Mouse (Mus musculus) granulocyte monocyte progenitor cell, adult 5-6 weeks (primary cell): ENCODE measurements around the gene Ddx31. TPM values are rescaled to one million over a fixed set of nuclear protein-coding genes. Genes with fewer than 3 reads are reported as not detected.

Source experiments
- ATAC-seq: replicated peaks from 2 replicates; pipeline ENCODE4 v1.8.0; 2016; ENCODE audit warnings: mild to moderate bottlenecking, moderate TSS enrichment, inconsistent platforms; ENCODE audit not compliant: poor library complexity, severe bottlenecking
- total RNA-seq, 2 experiments: library from RNA; stranded (forward) in 1 of 2; stranded (reverse) in 1 of 2; fragments of 200-712, 200-1000 nt in 1 of 2; fragments of >200 nt in 1 of 2; fragmentation: Nextera tagmentation in 1 of 2; gene quantifications; 2 replicates each; pipeline ENCODE4 v1.2.3; 2014 to 2017

The Ddx31 gene
- total RNA-seq, 2 experiments from 2014 or later = 6.5 to 14.5 TPM

DNA sequence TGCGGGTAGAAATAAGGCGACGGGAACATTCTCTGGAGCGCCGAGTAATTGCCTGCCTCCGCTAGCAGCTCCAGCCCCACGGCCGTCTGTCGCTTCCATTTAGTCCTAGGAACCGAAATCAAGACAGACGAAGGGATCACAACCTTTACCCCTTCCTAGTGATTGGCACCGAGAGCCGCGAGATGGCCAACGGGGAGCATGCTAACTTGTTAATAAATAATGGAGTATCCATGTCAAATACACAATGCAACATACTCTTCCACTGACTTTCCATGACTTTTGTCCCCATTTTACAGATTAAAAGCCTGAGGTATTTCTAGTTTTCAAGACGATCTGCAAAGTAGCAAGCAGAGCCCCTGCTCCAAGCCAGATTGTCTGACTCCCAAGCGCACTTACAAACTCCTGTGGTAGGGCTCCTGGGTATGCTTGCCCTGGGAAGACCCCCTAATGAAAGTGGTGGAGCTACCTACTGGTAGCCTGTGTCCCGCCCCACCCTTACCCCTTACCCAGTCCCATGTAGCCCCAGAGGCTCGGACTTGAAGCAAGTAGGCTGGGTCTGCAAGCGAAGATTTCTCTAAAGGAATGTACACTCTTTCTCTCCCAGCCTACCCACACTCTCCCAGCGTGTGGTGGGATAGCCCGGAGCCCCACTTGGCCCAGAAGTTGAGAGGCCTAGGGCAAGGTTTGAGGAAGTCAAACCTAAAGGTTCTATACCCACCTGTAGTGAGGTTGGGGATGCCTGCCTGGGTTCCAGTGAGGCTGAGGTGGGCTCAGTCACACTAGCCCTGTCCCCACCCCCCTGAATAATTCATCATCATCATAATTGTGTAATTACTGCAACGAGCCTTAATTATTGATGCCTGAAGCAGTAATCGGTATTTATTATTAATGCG lies 69.9 kb downstream of the Ddx31 start:
- ATAC-seq = no peak

DNA sequence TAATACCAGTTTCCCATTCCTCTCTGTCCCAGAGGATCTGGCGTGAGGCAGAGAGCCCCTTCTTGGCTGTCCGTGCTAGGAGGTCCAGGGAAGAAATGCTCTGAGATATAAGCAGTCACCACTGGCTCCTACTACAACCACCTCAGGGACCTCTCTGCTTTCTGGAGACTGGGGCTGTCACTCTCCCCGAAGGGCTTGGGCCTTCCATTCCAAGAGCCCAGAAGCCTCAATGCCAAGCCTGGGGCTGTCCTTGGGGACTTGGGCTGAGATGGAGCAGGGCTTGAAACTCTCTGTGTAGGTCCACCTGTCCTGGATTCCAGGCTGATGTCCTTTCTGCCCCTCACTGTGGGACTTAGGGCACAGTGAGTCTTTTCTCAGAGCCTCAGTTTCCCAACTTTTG lies 70.7 kb downstream of the Ddx31 start:
- no peak for ATAC-seq

DNA sequence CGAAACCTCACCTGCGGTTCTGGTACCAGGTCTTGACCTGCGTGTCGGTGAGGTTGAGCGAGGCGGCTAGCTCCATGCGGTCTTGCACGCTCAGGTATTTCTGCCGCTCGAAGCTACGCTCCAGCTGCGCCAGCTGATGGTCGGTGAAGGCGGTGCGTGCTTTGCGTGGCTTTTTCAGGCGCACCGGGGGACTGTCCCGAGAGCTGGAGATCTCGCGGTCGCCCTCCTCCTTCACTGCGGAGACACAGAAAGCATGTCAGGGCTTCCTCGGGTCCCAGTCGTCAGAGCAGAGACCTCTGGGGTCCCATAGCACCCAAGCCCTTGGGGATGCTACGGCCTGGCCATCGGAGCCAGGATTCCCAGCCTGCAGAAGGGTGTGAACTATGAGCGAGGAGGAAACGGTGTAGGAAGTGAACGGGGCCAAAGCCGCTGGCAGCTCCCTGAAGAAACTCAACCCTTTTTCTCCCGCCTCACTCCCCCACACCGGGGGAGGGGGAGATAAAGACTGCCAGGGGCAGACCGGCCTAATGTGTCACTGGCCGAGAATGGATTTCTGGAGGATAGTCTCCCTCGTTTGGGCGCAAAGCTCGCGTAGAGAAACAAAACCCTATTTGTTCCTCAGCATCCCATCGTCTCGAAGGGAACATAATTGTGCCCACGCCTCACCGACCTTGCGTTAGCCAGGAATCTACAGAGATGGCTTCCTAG lies 71.3 kb downstream of the Ddx31 start:
- ATAC-seq = no peak

DNA sequence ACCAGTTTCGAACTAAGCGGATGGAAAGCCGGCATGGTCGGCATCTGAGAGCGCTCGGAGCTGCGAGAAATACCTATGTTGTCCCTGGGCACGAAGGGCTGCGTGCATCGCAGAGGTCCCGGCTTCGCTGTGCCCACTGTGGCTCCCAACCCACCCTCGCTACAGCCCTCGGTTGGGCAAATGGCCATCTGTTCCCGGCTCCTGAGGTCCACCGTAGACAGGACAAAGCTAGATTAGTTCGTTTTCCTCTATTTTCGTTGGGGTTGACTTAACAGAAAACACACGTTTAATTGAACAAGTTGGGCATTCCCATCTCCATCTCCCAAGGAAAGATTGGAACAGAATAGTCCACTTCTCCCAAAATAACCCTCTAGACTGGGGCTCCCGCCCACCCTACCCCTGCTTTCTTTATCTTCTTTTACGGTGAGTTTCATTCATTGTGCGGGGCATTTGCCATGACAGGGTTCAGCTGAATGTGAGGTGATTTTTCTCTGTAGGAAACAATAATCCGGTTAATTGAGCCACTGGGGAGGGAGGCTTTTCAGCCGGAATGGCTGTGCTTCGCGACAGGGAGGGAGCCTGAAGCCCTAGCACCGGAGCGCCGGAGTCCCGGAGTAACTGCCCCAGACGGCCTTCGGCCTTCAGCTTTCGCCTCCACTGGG lies 72.0 kb downstream of the Ddx31 start:
- ATAC-seq = no peak

DNA sequence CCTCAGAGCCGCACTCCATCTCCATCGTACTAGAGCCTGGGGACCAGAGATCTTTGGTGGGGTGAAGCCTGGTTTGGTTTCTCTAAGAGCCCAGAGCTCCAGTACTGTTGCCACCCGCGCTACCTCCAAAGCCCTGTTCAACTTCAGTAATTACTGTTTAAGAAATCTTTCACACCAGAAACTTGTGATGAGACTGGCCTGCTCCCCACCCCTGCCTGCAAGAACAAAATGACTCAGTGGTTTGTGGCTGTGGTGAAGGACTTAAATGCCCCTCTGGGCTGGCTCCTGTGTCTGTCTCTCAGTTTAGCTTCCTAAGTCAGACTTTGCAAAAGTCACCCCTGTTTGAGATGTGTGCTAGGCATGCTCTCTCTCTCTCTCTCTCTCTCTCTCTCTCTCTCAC lies 72.8 kb downstream of the Ddx31 start:
- ATAC-seq = no peak

DNA sequence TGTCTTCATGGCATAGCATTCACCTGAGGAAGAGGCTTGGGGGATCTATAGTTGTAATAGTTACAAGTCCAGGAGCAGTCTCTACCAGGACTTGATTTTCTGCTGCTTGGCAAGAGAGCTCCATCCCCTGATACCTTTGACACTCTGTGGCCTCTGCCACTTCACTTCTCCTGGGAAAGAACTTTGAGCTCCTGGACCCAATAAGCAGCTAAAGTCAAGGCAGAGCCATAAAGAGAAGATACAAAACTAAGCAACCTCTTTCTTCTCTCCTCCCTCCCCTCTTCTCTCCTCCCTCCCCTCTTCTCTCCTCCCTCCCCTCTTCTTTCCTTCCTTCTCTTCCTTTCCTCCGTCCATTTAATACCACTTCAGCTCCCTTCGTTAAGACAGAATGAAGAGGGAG lies 73.9 kb downstream of the Ddx31 start:
- ATAC-seq = no peak

DNA sequence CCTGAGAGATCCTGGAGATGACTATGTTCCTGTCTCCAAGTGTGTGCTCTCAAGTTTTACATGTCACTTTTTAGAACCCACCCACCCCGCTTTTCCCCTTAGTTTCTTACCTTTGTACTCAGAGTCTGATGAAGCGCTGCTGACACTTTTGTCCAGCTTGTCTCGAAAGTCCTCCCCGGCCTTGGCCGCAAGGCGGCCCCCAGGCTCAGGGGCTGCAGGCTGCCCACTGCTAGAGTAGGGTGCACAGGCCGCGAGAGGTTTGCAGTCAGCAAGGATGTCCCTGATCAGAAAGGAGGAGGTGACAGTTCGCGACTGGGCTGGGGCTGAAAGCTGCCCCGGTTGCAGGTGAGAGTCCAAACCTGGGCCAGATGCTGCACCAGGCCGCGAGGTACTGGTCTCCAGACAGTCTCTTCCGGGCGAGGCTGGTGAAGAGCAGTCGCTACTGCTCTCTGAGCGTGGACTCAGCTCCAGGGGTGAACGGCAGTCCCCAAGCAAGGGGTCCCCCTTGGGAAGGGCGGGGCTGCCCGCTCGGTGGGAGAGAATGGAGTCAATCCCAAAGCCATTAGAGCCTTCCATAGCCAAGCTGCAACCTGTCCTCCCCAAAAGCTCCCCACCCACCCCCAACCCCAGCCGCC lies 75.0 kb downstream of the Ddx31 start:
- no peak for ATAC-seq

DNA sequence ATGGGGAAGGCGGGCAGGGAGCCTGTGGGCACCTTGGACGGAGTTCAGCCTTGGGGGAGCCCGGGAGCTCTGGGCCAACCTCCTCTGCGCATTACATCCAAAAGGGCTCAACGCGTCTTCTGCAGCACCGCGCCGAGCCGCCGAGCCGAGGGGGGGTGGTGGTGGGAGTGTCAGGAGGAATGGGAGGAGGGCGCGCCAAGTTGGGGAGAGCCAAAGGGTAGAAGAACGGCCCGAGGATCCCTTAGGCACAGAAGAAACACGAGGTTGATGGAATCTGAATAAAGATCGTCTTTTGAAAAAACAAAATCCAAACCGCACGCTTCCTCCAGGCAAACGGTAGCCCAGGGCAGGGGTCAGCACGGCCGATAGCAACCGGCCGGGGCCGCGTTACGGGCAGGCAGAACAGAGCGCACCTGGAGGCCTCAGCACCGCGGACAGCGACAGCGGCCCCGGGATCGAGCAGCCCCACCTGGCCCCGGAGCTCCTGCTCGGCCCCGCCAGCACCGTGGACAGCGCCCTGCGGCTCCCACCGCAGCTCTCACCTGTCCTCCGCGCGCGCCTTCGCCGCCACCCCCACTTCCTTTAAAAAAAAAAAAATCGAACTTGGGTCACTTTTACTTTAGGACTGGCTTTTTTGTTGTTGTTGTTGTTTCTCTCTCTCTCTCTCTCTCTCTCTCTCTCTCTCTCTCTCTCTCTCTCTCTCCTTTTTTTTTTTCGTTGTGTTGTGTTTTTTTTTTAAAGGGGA lies 75.7 kb downstream of the Ddx31 start:
- peak; percentile 59 for ATAC-seq

DNA sequence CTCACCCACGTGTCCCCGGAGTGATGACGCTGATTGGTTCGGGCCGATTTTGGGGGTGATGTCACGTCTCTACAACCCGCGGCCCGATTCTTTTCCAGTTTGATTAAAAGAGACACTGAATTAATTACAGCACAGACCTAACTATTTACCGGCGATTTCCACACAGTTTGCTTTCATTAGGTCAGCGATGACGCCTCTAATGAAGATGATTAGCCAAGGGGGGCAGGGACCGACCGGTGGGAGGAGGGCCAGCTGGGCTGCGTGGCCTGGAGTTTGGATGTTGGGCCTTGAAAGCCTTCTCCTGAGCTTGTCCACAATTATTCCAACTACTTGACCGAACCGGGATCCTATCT lies 76.3 kb downstream of the Ddx31 start, which contains the start of gene Barhl1:
Gene Barhl1 (minus strand): TSS at position 156 of the 353 bp plus-strand sequence.
- no peak for ATAC-seq

DNA sequence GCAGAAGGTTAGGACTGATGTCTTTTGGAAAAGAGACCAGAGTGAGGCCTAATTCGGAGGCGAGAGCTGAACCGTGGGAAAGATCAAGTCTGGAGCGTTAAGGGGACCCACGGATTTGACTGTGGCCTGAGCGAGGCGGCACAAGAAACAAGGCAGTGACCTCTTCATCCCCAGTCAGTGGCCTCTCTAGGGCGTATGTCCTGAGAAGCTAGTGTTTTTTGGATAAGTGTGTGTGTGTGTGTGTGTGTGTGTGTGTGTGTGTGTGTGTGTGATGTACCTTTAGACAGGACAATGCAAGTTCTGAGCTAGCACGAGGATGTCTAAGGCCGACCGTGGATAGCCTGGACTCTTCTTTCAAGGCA lies 76.9 kb downstream of the Ddx31 start:
- no peak for ATAC-seq

DNA sequence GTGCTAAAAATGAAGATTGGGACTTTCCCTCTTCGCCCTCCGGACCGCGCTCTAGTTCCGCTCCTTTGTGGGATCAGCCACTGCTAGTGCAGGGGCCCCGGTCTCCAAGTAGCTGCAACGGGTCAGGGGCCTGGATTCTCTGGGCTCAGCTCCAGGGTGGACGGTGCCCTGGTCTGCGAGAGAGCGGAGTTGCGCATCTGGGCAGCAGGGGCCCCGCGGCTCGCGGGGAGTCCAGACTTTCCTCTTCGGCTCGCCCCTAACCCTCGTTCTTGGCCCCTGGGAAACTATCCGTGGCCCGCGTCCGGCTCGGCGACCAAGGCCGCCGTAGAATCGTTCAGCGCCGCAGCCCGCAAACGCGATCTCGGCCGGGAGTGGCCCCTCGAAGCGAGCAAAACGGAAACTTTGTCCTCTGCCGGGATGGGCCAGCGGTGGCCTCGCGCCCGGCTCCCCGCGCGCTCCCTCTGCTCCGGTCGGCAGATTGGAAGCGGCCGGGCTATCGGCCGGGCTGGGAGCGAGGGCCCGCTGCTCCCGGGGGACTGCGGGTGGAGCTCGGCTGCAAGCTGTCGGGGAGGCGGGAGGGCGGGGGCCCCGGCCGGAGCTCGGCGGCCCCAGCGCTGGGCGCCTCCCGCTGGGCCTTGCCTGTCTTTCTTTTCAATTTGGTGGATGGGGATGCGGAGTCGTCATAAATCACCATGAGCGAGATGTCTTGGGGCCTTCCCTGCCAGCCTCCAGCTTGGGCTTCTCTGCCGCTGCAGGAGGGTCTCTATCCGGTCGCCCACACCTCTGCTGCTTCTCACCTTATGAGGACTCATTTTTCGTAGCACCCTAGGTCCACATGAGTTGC lies 77.5 kb downstream of the Ddx31 start:
- ATAC-seq = no peak

DNA sequence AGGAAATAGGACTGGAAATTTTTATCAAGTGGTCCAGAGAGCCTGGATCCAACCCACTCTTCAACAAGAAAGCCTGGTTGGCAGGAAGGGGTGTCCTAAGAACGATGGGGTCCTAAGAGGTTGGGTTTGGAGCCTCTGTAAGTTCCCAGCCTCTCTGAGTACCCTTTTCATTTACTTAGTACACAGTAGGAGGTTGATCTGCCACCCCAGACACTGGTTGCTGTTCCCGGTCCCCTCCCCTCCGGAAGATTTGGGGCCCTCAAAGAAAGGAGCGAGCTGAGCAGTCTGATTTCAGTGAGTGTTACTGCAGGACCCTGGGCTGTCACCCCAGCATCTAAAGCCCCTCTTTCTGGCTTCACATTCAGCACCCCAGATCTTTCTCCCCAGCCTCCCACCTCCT lies 78.8 kb downstream of the Ddx31 start:
- ATAC-seq = no peak

DNA sequence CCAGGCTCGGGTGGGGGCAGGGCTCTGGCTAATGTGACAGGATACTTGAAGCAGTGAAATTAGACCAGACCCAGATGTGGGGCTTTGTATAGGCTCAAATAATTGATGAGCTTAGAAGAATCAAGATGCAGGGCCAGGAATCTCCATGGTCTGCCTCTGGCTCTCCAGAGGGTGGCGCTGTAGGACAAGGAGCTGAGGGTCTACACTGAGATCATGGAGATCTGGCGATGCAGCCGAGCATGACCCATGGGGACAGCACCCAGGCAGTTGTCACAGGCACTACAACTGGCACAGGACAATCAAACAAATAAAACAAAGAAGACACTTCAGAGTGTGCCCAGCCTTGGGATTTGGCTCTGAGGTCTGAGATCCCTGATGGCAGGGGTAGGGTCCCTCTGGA lies 83.7 kb downstream of the Ddx31 start:
- ATAC-seq = peak; percentile 56

DNA sequence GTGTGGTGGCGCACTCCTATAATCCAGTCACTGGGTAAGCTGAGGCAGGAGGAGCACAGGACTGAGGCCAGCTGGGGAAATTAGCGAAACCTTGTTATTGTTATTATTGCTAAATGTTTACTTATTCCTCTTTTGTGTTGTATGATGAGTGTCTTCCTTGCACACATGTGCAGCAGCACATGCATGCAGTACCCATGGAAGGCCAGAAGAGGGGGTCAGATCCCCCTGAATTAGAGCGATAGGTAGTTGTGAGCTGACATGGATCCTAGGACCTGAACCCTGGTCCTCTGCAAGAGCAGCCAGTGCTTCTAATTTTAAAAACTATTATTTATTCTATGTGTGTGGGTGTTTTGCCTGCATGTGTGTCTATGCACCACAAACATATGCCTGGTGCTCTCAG lies 90.4 kb downstream of the Ddx31 start:
- no peak for ATAC-seq

DNA sequence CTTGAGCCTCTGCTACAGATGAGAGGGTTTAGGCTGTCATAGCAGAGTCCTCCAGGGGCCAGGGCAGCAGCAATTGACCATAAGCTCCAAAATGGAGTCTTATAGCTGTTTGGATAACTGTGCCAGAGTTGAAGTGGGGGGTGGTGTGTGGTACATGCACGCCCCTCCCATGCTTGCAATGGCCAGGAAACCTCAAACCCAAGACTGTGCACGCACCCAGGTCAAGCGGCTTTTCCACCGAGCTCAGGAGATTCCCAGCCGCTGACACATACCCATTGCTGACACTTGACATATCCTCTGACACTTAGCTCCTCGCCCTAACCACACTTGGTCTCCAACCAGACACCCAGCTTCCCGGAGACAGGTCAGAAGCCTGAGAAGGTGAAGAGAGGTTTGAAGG lies 98.8 kb downstream of the Ddx31 start:
- no peak for ATAC-seq

DNA sequence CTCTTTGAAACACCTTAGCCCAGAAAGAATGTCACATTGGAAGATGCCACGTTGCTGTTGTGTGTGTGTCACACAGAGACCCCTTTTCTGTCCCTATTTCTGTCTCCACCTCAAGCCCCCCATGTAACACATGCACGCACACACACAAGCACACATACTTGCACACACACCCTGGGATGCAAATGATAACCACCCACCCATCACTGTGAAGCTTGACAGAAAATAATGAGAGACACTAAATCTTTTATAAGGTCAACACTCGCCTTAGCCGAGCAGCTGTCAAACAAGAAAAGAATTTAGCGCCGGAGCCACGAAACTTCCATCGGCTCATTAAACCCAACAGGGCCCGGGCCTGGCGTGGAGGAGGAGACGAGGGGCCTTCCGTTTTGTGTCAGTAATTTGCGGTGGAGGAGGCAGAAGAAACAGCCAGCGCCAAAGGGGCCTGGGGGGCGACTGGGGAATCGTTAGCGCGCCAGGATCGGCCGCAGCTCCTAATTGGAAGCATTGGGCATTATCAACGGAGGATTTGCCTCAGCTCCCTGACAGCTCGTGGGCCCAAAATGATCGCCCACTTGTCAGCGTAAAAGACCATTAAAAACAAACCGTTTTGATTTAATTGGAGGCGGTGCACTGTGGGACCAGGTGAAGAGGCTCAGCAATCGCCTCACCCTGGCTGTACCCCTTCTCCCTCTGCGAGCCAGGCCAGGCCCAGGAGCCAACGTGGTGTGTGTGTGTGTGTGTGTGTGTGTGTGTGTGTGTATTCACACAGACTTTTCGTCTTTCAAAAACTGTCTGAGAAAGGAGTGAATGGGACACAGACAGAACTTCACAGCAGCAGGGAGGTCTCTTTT lies 103.7 kb downstream of the Ddx31 start:
- no peak for ATAC-seq

DNA sequence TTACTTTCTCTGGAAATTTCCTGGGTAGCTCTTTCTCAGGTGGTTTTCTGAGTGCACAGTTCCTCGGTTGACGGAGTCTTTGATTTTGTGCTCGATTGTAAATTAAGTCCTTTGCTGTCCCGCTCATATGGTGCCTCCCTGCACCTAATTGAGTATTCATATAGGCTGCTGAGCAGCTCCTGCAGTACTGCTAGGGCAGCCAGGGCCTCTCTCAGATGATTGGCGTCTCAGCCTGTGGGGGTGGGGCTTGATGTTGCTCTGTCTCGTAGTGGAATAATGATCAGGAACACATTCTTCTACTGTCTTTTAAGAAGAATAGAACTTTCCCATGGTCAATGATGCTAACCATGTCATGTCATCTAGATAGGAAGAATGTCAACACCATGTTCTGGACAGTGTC lies 105.2 kb downstream of the Ddx31 start:
- no peak for ATAC-seq

DNA sequence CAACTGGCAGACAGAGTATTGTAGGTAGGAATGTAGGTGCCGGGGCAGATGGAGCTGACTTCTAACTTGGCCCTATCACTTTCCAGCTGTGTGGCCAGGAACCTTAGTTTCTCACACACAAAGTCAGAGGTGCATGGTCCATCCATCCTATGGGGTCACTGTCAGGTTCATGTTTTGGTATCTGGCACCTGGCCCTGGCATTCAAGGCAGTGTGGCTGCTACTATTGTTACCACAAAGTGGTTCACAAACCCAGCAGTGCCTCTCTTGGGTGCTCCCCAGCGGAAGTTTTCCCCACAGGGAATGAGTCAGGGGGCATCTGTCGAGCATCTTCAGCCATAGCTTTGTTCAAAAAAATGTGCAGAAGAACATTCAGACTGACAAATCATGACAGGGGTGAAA lies 106.1 kb downstream of the Ddx31 start:
- ATAC-seq = no peak
